Mouse (Mus musculus) intestine, postnatal 0 days (tissue): ENCODE results near the gene Itgb1bp2. TPM values are rescaled to one million over a fixed set of nuclear protein-coding genes. Genes with fewer than 3 reads are reported as not detected.

Experiments
- ATAC-seq: fragments of 200-750 bp; cut with Nextera tagmentation; 2 replicates; pipeline ENCODE4 v1.8.0; 2017; ENCODE audit warnings: mild to moderate bottlenecking, moderate TSS enrichment, moderate library complexity
- H3K27ac ChIP-seq: fragments of 300-500 bp; sonication (generic); 2 replicates; pipeline ENCODE4 v1.5.1; 2014; ENCODE audit warnings: mild to moderate bottlenecking, low read depth, low read length, moderate library complexity
- H3K27me3 ChIP-seq: fragments of 300-500 bp; sonication (generic); replicated peaks from 2 replicates; pipeline ENCODE4 v1.6.1; 2014; ENCODE audit warnings: low read length, mixed read lengths; ENCODE audit not compliant: control insufficient read depth, insufficient read depth
- H3K36me3 ChIP-seq: fragments of 300-500 bp; sonication (generic); 2 replicates; pipeline ENCODE4 v1.6.1; 2014; ENCODE audit warnings: mild to moderate bottlenecking, moderate library complexity; ENCODE audit not compliant: control insufficient read depth, insufficient read depth
- H3K4me1 ChIP-seq: fragments of 300-500 bp; sonication (generic); replicated peaks from 2 replicates; pipeline ENCODE4 v1.6.1; 2014; ENCODE audit warnings: antibody characterized with exemption, low read length, mixed read lengths; ENCODE audit not compliant: control insufficient read depth, insufficient read depth
- H3K4me2 ChIP-seq: fragments of 300-500 bp; sonication (generic); replicated peaks from 2 replicates; pipeline ENCODE4 v1.6.1; 2014; ENCODE audit warnings: low read depth, mild to moderate bottlenecking, moderate library complexity
- H3K4me3 ChIP-seq: fragments of 300-500 bp; sonication (generic); 2 replicates; pipeline ENCODE4 v1.5.1; 2014; ENCODE audit warnings: low read depth, low read length
- H3K9ac ChIP-seq: fragments of 300-500 bp; sonication (generic); 2 replicates; pipeline ENCODE4 v1.6.1; 2014; ENCODE audit warnings: mild to moderate bottlenecking, low read depth, low read length
- H3K9me3 ChIP-seq: fragments of 300-500 bp; sonication (generic); 2 replicates; pipeline ENCODE4 v1.6.1; 2016; ENCODE audit warnings: mixed run types; ENCODE audit not compliant: control insufficient read depth
- CTCF ChIP-seq: sonication (generic); IDR thresholded peaks from 2 replicates; pipeline ENCODE4 v1.5.1; 2016; ENCODE audit warnings: low read depth, mild to moderate bottlenecking, control low read depth, antibody characterized with exemption, moderate library complexity
- WGBS: fragments of 180-500 bp; shearing (Covaris S2); extraction: QIAGEN DNeasy Blood & Tissue Kit; methylation state at CpG from one replicate; pipeline ENCODE4 v1.1.7; 2014; 5-methylcytosine and 5-hydroxymethylcytosine counted together
- polyA plus RNA-seq: library from polyadenylated mRNA; unstranded; fragments of >200 nt; fragmentation: Nextera tagmentation; extraction: Ambion mirVana; gene quantifications from 2 replicates; pipeline ENCODE4 v1.2.1, GENCODE M21; 2015

Itgb1bp2 gene
- 0.25 and 0.29 TPM in 2 replicates for polyA plus RNA-seq

DNA sequence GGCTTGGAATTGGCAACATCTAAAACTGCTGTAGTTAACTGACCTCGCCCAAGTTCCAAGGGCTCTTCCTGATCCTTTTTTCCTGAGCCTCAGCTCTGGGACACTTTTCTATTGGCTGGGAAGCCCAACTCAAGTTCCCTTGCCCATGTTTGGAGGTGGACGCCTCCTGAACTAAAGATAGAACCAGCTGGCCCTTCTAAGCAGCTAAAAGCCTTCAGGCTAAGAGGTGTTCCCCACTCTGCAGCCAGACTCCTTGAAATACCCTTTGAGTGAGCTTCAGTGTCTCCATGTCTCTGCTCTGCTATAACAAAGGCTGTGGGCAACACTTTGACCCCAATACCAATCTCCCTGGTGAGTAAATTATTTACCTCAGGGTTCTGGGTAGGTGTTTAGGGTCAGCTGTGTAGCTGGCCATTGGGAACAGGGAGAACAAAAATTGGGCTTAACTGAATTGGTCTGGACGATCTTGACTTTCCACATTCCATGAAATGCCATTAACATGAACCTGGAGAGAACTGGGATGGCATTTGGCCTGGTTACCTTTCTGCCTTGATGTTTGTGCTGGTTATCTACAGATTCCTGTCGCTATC lies at the start of gene Itgb1bp2:
Gene Itgb1bp2, plus strand, starts transcription at position 203 of the 590 bp plus-strand sequence.
- Histone ChIP-seq H3K27me3 (no peaks in the 10 kb centered on the region), H3K9me3 (no peaks in the 10 kb centered on the region), H3K4me2 (no peak within 1 kb of the TSS), H3K9ac (no peak within 1 kb of the TSS), H3K36me3 (peaks cover 18% of the 10 kb centered on the region), H3K4me3 (no peak within 1 kb of the TSS), H3K27ac (no peak within 1 kb of the TSS), H3K4me1 (no peaks in the 10 kb centered on the region)
- no peak for ATAC-seq
- no peak for TF ChIP-seq CTCF
- WGBS = 76% methylated on average over 4 of the region's 4 CpGs

DNA sequence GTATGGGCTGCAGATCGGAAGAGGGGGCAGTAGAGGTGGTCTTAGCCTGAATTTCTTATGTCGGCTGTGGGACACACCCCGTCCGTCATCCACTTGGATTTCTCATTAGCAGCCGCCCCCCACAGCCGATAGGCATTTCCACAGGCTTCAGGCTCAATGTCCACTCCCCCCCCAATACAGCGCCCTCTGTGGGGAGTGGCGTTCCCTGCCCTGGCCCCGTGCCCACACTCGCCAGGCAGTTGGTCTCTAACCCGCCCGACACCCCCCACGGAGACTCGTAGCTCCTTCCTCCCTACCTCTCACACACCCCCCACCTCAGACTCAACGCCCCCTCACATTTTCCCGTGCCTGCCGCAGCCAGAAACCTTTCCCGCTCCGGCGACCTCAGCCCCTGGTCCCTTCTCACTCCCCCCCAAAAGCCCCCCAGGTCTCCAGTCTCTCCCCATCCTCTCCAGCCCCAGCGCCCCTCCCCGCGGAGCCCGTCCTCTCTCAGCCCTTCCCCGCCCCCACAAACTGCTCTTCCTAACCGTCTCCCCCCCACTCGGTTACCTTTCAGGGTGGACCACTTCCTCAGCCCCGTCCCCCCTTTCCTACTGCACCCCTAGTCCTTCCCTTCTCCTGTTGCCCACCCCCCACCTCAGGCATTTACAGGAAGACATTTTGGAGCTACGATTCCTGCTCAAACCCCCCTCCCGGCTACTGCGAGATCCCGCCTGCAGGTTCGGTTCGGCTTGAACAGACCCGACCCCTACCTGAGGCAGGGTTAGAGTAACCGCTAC lies 29.8 kb upstream of the Itgb1bp2 start:
- H3K27ac ChIP-seq = peak overlapping the region; percentile 35; the same call in 1 of the 2 replicates
- no peaks in the 10 kb centered on the region for H3K36me3 ChIP-seq
- peak overlapping the region; percentile 64 for H3K9ac ChIP-seq
- H3K4me2 ChIP-seq = peak overlapping the region; percentile 72
- 25% methylated on average over 35 of the region's 36 CpGs for WGBS
- H3K4me1 ChIP-seq = no peaks in the 10 kb centered on the region
- no peaks in the 10 kb centered on the region for H3K27me3 ChIP-seq
- H3K4me3 ChIP-seq = peak overlapping the region; percentile 62
- no peaks in the 10 kb centered on the region for H3K9me3 ChIP-seq
- peak; percentile 65 for TF ChIP-seq CTCF
- ATAC-seq = no peak

- Histone ChIP-seq H3K9ac (peak overlapping the region; percentile 64), H3K4me1 (no peaks in the 10 kb centered on the region), H3K36me3 (no peaks in the 10 kb centered on the region), H3K4me2 (peak overlapping the region; percentile 72), H3K27me3 (no peaks in the 10 kb centered on the region), H3K4me3 (peak overlapping the region; percentile 62), H3K9me3 (no peaks in the 10 kb centered on the region), H3K27ac (peak overlapping the region; percentile 35; the same call in 1 of the 2 replicates)
- 10% methylated on average over 54 of the region's 54 CpGs for WGBS
- 0 out of 2 replicates have a peak, but pooled peaks have one; percentile 12 for TF ChIP-seq CTCF
- ATAC-seq = peak; percentile 95
These were observed 28.9 kb upstream of the Itgb1bp2 start for GRCm38 (mm10) chrX:101419725-101420699.

GRCm38 (mm10) chrX:101420700-101421095 lies 28.2 kb upstream of the Itgb1bp2 start, which contains the start of gene Zmym3:
Zmym3 (minus strand) TSS chrX:101420849.
- no peaks in the 10 kb centered on the region for H3K9me3 ChIP-seq
- no peaks in the 10 kb centered on the region for H3K4me1 ChIP-seq
- TF ChIP-seq CTCF = no peak
- peak within 1 kb of the TSS; percentile 62 for H3K4me3 ChIP-seq
- H3K27ac ChIP-seq = peak within 1 kb of the TSS; percentile 35; the same call in 1 of the 2 replicates
- peak within 1 kb of the TSS; percentile 64 for H3K9ac ChIP-seq
- 34% methylated on average over 4 of the region's 4 CpGs for WGBS
- H3K36me3 ChIP-seq = no peaks in the 10 kb centered on the region
- no peak for ATAC-seq
- H3K4me2 ChIP-seq = peak within 1 kb of the TSS; percentile 72
- H3K27me3 ChIP-seq = no peaks in the 10 kb centered on the region

DNA sequence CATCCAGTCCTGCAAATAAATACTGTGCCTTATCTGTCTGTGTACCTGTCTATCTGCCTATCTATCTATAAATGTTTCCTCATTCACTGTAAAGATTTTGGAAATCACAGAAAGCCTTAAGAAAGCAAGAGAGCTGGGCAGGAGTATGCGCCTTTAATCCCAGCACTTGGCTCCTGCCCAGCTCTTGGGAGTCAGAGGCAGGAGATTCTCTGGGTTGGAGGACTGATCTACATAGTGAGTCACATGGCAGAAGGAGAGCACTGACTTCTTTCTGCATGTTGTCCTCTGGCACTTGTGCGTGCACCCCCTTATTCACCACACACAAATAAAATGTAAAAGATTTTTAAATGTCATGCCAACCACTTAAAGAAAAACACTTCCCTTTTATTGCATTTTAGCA lies 25.4 kb upstream of the Itgb1bp2 start:
- no peaks in the 10 kb centered on the region for H3K4me1 ChIP-seq
- no peaks in the 10 kb centered on the region for H3K9me3 ChIP-seq
- no peaks in the 10 kb centered on the region for H3K27me3 ChIP-seq
- TF ChIP-seq CTCF = no peak
- no peak overlapping the region for H3K27ac ChIP-seq
- no peak for ATAC-seq
- no peaks in the 10 kb centered on the region for H3K36me3 ChIP-seq
- H3K9ac ChIP-seq = no peak overlapping the region
- no peak overlapping the region for H3K4me3 ChIP-seq
- WGBS = 90% methylated on average over 2 of the region's 2 CpGs
- no peak overlapping the region for H3K4me2 ChIP-seq
